Mouse (Mus musculus): ENCODE measurements around the gene Eipr1.

- TF ChIP-seq CTCF (IDR thresholded peaks at IDR 0.05; ENCODE audit: low read depth, low read length) (no peak), POLR2A (IDR thresholded peaks at IDR 0.05; ENCODE audit: extremely low read depth, insufficient read depth, low read length) (no peak)
Measured at GRCm38 (mm10) chr12:28866121-28866520, 114.5 kb downstream of the Eipr1 start.

Data from liver, adult 2 months (tissue).